Mouse (Mus musculus) WW6 (cell line): ENCODE results near the gene Rars.

ENCODE experiments used
- DNase-seq: peaks from one replicate; pipeline ENCODE4 v3.0.0-alpha.2; 2013; ENCODE audit warnings: low read depth, low spot score

Gene Rars

DNA sequence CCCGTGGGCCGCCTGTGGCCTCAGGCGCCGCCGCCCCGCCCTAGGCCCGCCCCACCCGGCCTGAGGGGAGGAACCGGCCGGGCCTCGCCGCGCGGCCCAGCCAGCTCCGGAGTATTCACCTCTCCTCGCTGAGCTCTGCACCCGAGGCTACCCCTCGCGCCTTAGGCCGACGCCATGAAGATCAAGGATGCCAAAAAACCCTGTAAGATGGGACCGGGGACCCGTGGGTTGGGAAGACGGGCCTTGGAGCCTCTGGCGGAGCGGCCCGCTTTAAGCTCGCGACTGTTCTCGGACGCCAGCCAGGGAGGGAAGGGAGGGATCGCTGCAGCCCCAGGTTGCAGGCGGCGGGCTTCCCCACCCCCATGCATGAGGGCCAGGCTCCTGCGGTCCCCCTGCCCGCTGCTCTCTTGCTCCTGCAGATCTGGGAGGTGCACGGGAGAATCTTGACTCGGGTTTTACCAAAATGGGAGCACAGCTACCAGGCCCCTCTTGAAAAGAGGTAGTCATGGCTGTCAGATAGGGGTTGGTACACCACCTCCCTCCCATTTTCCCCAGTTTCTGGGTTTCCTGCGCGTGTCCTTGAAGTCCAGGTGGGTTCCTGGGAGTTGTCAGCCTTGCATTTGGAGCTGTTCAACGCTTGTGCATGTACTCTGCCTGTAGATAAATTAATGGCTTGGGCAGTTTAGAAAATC lies 64.4 kb downstream of the Rars start:
- peak; percentile 40 for DNase-seq

DNA sequence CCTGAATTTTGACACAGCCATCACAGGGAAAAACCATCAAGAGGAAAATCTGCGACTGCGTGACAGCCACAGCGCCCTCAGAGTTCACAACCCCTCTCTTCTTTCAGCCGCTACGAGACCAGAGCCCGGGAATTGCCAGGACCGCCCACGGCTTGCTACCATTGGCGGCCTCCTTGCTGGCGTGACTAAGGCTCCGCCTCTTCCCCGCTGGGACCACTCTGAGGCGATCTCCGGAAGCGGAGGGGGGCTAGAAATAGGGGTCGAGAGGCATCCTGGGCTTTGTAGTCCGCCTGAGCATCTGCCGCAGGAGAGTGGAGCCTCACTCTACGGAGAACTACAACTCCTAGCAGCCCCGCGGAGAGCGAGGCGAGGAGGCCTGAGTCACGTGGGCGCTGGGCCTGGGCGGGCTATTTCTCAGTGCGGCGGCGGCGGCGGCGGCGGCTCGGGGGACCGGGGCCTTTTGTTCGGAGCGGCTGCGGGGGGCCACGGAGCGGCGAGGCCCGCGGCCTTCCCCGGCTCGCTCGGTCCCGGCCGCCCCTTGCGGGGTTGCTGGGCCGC lies 65.0 kb downstream of the Rars start, which contains the start of gene Pank3:
Gene Pank3 (plus strand): TSS at position 297 of the 558 bp plus-strand sequence.
- peak; percentile 100 for DNase-seq

DNA sequence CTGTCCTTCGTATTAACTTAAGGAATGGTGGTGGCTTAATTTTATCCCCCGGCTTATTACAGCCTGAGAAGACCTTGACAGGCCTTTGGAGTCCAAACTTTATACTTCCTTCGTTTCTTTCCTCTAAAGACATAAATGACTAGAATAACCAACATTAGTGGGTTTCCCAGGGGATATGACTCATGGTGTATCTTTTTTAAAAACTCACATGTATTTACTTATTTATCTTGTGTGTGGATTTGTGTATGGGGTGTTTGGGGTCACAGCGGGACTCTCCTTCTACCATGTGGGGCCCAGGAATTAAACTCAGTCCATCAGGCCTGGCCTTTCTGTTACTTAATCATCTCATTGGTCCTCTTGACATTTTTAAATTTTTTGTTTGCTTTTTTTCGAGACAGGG lies 67.5 kb downstream of the Rars start:
- DNase-seq: no peak

DNA sequence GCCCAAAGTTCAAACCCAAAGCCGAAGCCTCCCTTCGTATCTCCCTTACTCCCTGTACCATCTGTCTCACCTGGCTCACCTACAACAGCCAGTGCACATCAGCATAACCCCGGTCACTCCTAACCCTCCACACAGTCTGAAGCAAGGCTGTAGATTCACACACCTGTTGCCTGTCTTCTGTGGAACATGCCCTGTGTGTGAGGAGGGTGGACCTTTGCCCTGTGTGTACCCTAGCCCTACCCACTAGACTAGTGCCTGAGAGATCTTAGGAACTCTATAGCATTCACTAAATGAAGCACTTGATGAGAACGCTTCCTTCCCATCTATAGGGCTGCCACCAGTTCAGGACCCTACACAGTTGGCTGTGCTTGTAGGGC lies 73.7 kb downstream of the Rars start:
- DNase-seq: no peak

DNA sequence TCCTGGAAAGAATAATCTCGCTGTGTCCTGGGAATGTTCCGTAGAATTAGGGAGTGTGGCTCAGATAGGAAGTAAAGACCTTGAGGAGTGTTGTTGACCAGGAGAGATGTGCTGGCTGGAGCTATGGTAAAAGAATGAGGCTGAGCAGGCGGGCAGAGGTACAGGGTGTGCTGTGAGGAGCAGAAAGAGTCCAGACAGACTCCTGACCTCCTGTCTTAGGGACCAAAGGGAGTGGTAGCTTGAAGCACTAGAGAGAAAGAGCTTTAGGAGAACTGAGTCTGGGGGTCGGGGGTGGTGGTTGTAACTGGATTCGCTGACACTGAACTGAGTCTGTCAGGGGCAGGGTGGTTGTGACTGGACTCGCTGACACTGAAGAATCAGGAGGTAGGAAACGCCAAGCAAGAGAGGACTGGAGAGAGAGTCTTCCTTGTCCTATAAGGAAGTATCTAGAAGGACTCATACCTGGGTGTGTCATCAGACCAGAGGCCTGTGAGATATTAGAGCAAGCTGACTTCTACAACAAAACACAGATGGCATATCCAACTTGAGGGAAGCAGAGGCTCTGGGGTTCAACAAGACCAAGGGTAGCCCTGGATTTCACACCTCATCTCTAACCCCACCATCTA lies 74.2 kb downstream of the Rars start:
- DNase-seq: no peak
